In genomic region chr17:85747976-85748648, GRCm38 (mm10) we compare ENCODE assay signal across 12 mouse cellular contexts.
DNase-seq lines count a peak whose midpoint lies in the region; ATAC-seq and TF ChIP-seq lines count a peak whose summit lies in the region.
"Had no signal": no experiment of that assay in that cellular context is flagged by ENCODE, and none has a peak within 500 bp of the region (broad histone marks: within the 10 kb centered on the region; RNA-seq: fewer than 3 reads in every experiment).

No protein-coding gene starts in this region.

- H3K4me3 ChIP-seq in kidney, adult 2 months (ENCODE audit: insufficient read depth, low read depth, low read length): no peak overlapping the region
- no peak overlapping the region for H3K4me3 ChIP-seq in hindbrain, embryonic 11.5 days (ENCODE audit: low read depth, low read length)
- H3K4me3 ChIP-seq in midbrain, embryonic 12.5 days: no peak overlapping the region
- H3K4me3 ChIP-seq in cerebellum, adult 2 months (replicated peaks; ENCODE audit: insufficient read depth, low read depth, low read length): no peak overlapping the region
- H3K4me3 ChIP-seq: megakaryocyte, embryonic 14.5 days had no signal

- H3K9me3 ChIP-seq in hindbrain, embryonic 11.5 days (ENCODE audit: control insufficient read depth, low read length): no peaks in the 10 kb centered on the region
- H3K9me3 ChIP-seq in midbrain, embryonic 12.5 days: no peaks in the 10 kb centered on the region
- H3K9me3 ChIP-seq: megakaryocyte, embryonic 14.5 days had no signal

- H3K27ac ChIP-seq in kidney, adult 2 months (ENCODE audit: insufficient read depth, low read depth, low read length): no peak overlapping the region
- no peak overlapping the region for H3K27ac ChIP-seq in hindbrain, embryonic 11.5 days (ENCODE audit: low read depth, low read length)
- H3K27ac ChIP-seq in midbrain, embryonic 12.5 days (replicated peaks): no peak overlapping the region
- no peak overlapping the region for H3K27ac ChIP-seq in cerebellum, adult 2 months (ENCODE audit: insufficient read depth, low read length)

- ATAC-seq in hindbrain, embryonic 11.5 days (ENCODE audit: low FRiP score): peak; percentile 48
- no peak for ATAC-seq in midbrain, embryonic 12.5 days (ENCODE audit: low FRiP score, low read depth)
- ATAC-seq: intestine, embryonic 16.5 days had no signal

- H3K36me3 ChIP-seq in kidney, adult 2 months (ENCODE audit: control insufficient read depth, insufficient read depth, low read length): no peaks in the 10 kb centered on the region
- H3K36me3 ChIP-seq in hindbrain, embryonic 11.5 days (ENCODE audit: control insufficient read depth, insufficient read depth, low read length): no peaks in the 10 kb centered on the region
- no peaks in the 10 kb centered on the region for H3K36me3 ChIP-seq in midbrain, embryonic 12.5 days

- no peak for TF ChIP-seq POLR2A in kidney, adult 2 months (IDR thresholded peaks at IDR 0.05; ENCODE audit: low read depth, low read length)
- no peak for TF ChIP-seq POLR2A in cerebellum, adult 2 months (IDR thresholded peaks at IDR 0.05; ENCODE audit: borderline replicate concordance, insufficient read depth, low read length)

- H3K27me3 ChIP-seq in kidney, adult 2 months (replicated peaks; ENCODE audit: control insufficient read depth, insufficient read depth, low read length): no peaks in the 10 kb centered on the region; the same call in 1 of the 2 replicates
- no peaks in the 10 kb centered on the region; the same call in 1 of the 2 replicates for H3K27me3 ChIP-seq in hindbrain, embryonic 11.5 days (ENCODE audit: control insufficient read depth, insufficient read depth, low read length)
- H3K27me3 ChIP-seq in midbrain, embryonic 12.5 days: peaks cover 41% of the 10 kb centered on the region
- H3K27me3 ChIP-seq in cerebellum, adult 2 months (ENCODE audit: control insufficient read depth, insufficient read depth, low read length): no peaks in the 10 kb centered on the region; the same call in 1 of the 2 replicates

- H3K9ac ChIP-seq in hindbrain, embryonic 11.5 days (ENCODE audit: low read depth, low read length): no peak overlapping the region
- no peak overlapping the region for H3K9ac ChIP-seq in midbrain, embryonic 12.5 days (replicated peaks)
- H3K9ac ChIP-seq: lung, embryonic 14.5 days had no signal

- no peak for TF ChIP-seq CTCF in kidney, adult 2 months (conservative IDR thresholded peaks at IDR 0.05; ENCODE audit: insufficient read depth, insufficient read length, low read depth, low read length)
- TF ChIP-seq CTCF in cerebellum, adult 2 months (IDR thresholded peaks at IDR 0.05; ENCODE audit: borderline replicate concordance, insufficient read depth, low read depth, low read length): no peak

- 12% methylated on average over 16 of the region's 16 CpGs for WGBS in kidney, adult 2 months
- WGBS in hindbrain, embryonic 11.5 days: 58% methylated on average over 16 of the region's 16 CpGs
- WGBS in midbrain, embryonic 12.5 days: 67% methylated on average over 16 of the region's 16 CpGs
- 55% methylated on average over 16 of the region's 16 CpGs for WGBS in cerebellum, adult 2 months

- peak; percentile 10 to 14 for DNase-seq in kidney, postnatal 4 days
- no peak for DNase-seq in kidney, adult 2 months
- DNase-seq in hindbrain, embryonic 11.5 days (ENCODE audit: low spot score): peak; percentile 18
- DNase-seq in urinary bladder, postnatal 14 days (ENCODE audit: low spot score): no peak
- DNase-seq in cerebellum, adult 2 months: no peak
- no peak for DNase-seq in heart, adult 18-20 months
- DNase-seq: adrenal gland, postnatal 36 days; lung, embryonic 14.5 days; thymus, postnatal 14 days had no signal

- H3K4me2 ChIP-seq in hindbrain, embryonic 11.5 days (replicated peaks; ENCODE audit: low read depth, low read length): 0 out of 2 replicates have a peak overlapping the region, but pooled peaks have one; percentile 35
- peak overlapping the region; percentile 46; the same call in 1 of the 2 replicates for H3K4me2 ChIP-seq in midbrain, embryonic 12.5 days (replicated peaks)
- H3K4me2 ChIP-seq: lung, embryonic 14.5 days had no signal

- no peaks in the 10 kb centered on the region for H3K4me1 ChIP-seq in kidney, adult 2 months (ENCODE audit: control insufficient read depth, insufficient read depth, low read length)
- H3K4me1 ChIP-seq in hindbrain, embryonic 11.5 days (replicated peaks; ENCODE audit: control insufficient read depth, insufficient read depth, low read length): peaks cover 4% of the 10 kb centered on the region
- peaks cover 11% of the 10 kb centered on the region for H3K4me1 ChIP-seq in midbrain, embryonic 12.5 days
- no peaks in the 10 kb centered on the region for H3K4me1 ChIP-seq in cerebellum, adult 2 months (ENCODE audit: control insufficient read depth, insufficient read depth, low read length)
- H3K4me1 ChIP-seq: megakaryocyte, embryonic 14.5 days had no signal

Comparison
In these comparisons a context has a peak if more than half of its experiments do, and no peak if none do; other contexts are left out.
1. DNase-seq: peak in kidney, postnatal 4 days (2 of 2) and hindbrain, embryonic 11.5 days (single experiment); none in kidney, adult 2 months (single experiment), urinary bladder, postnatal 14 days (single experiment), cerebellum, adult 2 months (0 of 2) and heart, adult 18-20 months (0 of 2).